Mouse (Mus musculus) gastrocnemius, adult 2 months (tissue): Measurements from ENCODE around the gene P3h3. TPM values are rescaled to one million over a fixed set of nuclear protein-coding genes. Genes with fewer than 3 reads are reported as not detected.

Experiments
- DNase-seq: peaks from one replicate; pipeline ENCODE4 v3.0.0; 2022
- H3K27ac ChIP-seq: fragments of 200-600 bp; 2 replicates; pipeline ENCODE4 v1.8.1; 2022; ENCODE audit warnings: mild to moderate bottlenecking
- H3K4me3 ChIP-seq: fragments of 200-600 bp; 2 replicates; pipeline ENCODE4 v1.8.1; 2022; ENCODE audit warnings: mild to moderate bottlenecking, moderate library complexity
- CTCF ChIP-seq: fragments of 200-600 bp; IDR thresholded peaks from 2 replicates; pipeline ENCODE4 v1.8.1; 2022; ENCODE audit warnings: antibody characterized with exemption, mild to moderate bottlenecking, moderate library complexity
- intact Hi-C: fragments of 180-260 bp; cut with DNase I; formaldehyde crosslinking; loops from one replicate; pipeline ENCODE4 v1.15.1; 2025
- total RNA-seq, 2 experiments: library from RNA; stranded (reverse); gene quantifications; 2 replicates each; pipeline ENCODE4 v1.2.3; 2021

P3h3 gene
- total RNA-seq, 2 experiments from 2014 or later, result 4.1 to 7.1 TPM

DNA sequence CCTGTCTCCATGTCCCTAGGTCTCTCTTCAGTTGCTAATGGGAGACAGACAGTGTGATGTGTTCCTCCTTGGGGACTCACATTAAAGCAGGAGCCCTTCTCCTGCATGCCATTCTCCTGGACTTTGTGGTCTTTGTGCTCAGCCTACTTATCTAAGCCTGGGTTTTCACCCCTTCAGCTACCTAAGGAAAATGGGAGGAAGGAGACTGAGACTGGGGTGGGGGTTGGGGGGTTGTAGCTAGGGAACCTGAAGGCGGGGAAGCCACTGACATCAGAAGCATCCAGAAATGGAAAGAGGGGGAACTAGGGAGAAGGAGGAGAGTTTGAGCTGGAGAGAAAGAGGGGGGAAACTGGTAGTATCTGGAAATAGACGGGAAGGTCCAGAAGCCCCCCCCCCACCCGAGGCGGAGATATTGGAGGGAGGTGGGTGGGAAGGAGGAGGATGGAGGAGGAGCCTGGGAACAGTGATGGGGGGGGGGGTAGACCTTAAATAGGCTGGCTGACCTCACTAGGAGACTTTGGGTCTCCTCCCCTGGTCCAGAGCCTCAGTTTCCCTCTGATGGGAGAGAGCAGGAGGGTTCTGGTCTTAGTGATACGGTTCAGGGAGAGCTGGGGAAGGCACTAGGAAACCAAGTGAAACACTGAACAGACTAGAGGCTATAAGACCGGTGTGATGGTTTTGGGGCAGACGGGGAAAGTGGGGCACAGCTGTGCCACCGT lies 5.0 kb upstream of the P3h3 start:
- H3K27ac ChIP-seq, result no peak overlapping the region
- H3K4me3 ChIP-seq, result 0 out of 2 replicates have a peak overlapping the region, but pooled peaks have one; percentile 66
- intact Hi-C loops, result no loop called here
- no peak for TF ChIP-seq CTCF
- DNase-seq, result no peak

DNA sequence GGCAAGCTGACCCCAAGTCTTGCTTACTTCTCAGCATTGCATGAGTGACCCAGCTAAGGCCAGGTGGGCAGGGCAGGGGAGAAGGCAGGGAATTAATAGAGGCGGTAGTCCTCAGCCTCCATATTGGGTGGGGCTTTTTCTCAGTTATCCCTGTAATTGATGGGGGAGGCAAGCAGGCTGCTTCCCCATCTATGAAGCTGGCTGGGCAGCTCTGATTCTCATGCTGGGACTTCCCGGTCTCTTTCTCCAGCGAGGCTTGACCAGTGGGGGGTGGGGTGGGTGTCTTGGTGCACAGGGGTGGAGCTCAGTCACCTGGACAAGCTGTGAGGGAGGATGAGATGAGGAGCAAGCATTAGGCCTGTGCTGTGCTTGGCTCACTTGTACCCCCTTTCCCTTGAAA lies 4.2 kb upstream of the P3h3 start:
- H3K27ac ChIP-seq, result no peak overlapping the region
- no peak overlapping the region for H3K4me3 ChIP-seq
- TF ChIP-seq CTCF, result no peak
- intact Hi-C loops, result no loop called here
- DNase-seq, result no peak

DNA sequence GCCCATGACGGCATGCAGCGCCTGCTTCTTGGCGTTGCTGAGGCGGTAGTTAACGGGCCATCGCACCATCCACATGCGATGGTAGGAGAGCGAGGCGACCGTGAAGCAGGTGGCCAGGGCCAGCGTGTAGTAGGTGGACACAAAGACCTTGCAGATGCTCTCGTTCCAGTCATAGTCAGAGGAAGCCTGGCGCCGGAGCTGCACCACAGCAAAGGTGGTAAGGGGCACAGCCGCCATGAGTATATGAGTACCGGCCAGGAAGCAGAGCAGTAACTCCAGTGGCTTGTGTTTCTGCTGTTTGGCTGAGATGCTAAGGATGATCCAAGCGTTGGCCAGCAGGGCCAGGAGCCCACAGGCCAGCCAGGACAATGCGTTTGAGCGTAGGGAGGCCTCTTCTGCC lies 3.7 kb upstream of the P3h3 start:
- intact Hi-C loops, result no loop called here
- no peak overlapping the region for H3K27ac ChIP-seq
- no peak for DNase-seq
- H3K4me3 ChIP-seq, result no peak overlapping the region
- TF ChIP-seq CTCF, result no peak

- intact Hi-C loops, result no loop called here
- no peak overlapping the region for H3K4me3 ChIP-seq
- no peak for TF ChIP-seq CTCF
- no peak overlapping the region for H3K27ac ChIP-seq
- DNase-seq, result no peak
Measured at GRCm38 (mm10) chr6:124860511-124860910, 3.0 kb upstream of the P3h3 start.

DNA sequence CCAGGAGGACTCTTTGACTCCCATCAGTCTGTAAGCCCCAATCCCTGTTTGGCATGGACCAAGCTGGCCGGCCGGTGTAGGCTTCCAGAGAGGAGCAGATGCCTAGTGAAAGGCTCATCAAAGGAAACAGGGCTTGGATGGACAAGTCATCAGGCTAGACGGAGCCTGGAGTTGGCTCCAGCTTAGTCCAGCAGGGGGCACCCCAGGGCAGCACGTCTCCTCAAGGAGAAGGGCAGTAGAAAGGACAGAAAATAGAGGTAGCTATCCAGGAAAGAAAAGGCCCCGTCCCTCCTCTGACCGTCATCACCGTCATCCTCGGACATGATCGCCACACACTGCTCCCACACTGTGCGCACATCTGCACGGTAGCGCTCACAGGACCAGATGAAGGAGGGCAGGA lies 2.2 kb upstream of the P3h3 start:
- Histone ChIP-seq H3K4me3 (no peak overlapping the region), H3K27ac (no peak overlapping the region)
- peak; percentile 91 for TF ChIP-seq CTCF
- DNase-seq, result peak; percentile 88
- intact Hi-C loops, result loop anchor here (2.0 to 10.0 kb wide), 3 partner anchors 43 to 105 kb away; partner anchors contain the start of genes Cops7a and Mlf2

GRCm38 (mm10) chr6:124858561-124859318 lies 1.2 kb upstream of the P3h3 start:
- intact Hi-C loops, result loop anchor here (2.0 to 10.0 kb wide), 3 partner anchors 44 to 106 kb away; partner anchors contain the start of genes Cops7a and Mlf2

DNA sequence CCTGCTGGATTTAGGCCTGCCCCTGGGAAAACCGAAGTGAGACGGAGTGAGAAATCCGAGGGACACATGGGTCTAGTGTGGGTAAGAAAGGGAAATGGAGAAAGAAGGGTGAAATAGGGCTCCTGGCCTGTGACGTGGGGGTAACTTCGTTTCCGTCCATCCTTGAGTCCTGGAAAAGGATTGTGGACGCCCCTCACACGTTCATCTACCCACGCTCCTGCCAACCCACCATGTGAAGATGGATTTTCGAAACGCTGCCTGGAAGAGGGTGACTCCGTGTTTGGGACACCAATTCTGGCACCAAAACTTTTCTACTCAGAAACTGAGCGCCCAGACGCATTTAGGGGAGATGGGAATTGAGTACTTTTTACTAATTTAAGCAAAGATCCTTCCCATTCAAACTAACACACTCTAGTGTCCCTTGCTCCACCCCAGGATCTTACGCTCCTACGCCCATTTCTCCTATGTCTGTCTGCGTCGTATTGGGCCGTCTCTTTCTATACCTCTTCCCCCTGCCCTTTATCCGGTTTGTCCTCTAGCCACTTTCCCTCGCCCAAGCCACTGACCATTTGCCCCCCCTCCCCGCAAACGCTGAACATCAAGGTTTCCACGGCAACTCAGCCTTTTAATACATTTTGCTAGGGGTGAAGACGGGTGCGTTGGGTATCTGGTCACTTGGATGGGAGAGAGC lies 433 bp upstream of the P3h3 start:
- peak overlapping the region; percentile 88 for H3K27ac ChIP-seq
- H3K4me3 ChIP-seq, result peak overlapping the region; percentile 86
- TF ChIP-seq CTCF, result no peak
- intact Hi-C loops, result loop anchor here (2.0 to 10.0 kb wide), 3 partner anchors 44 to 107 kb away; partner anchors contain the start of genes Cops7a and Mlf2
- no peak for DNase-seq

More at GRCm38 (mm10) chr6:124858561-124859318, 1.2 kb upstream of the P3h3 start:
- TF ChIP-seq CTCF, result no peak
- H3K27ac ChIP-seq, result no peak overlapping the region; the same call in 1 of the 2 replicates
- H3K4me3 ChIP-seq, result no peak overlapping the region; the same call in 1 of the 2 replicates
- DNase-seq, result no peak

GRCm38 (mm10) chr6:124856321-124856720 lies 1.2 kb downstream of the P3h3 start:
- DNase-seq, result no peak
- intact Hi-C loops, result loop anchor here (5.0 to 10.0 kb wide), 2 partner anchors 46 to 108 kb away; partner anchors contain the start of gene Cops7a
- Histone ChIP-seq H3K27ac (no peak overlapping the region), H3K4me3 (peak overlapping the region; percentile 86)
- TF ChIP-seq CTCF, result no peak

DNA sequence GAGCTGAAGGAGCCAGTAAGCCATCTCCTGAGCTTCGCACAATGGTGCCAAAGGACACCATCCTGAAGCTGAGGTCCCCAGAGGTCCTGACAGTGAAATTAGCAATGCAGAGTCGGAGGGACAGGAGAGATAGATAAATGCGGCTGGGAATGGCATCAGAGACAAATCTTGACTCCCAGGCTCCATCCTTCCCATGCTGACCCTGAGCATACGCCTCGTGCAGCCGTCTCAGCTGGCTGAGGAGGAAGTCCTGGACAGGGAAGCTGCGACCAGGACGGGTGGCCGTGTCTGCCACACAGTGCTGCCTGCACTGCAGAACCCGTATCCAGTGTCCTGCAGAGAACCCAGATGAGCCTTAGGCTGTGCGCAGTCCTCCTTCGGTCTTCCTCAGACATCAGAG lies 2.9 kb downstream of the P3h3 start:
- no peak overlapping the region for H3K27ac ChIP-seq
- H3K4me3 ChIP-seq, result no peak overlapping the region
- TF ChIP-seq CTCF, result no peak
- intact Hi-C loops, result loop anchor here (5.0 to 10.0 kb wide), 2 partner anchors 48 to 110 kb away; partner anchors contain the start of gene Cops7a
- DNase-seq, result no peak

GRCm38 (mm10) chr6:124850535-124850934 lies 7.0 kb downstream of the P3h3 start:
- DNase-seq, result no peak
- H3K27ac ChIP-seq, result no peak overlapping the region
- TF ChIP-seq CTCF, result no peak
- intact Hi-C loops, result loop anchor here (10.0 kb wide), 1 partner anchor 114 kb away; the partner anchor contains the start of gene Cops7a
- H3K4me3 ChIP-seq, result no peak overlapping the region

DNA sequence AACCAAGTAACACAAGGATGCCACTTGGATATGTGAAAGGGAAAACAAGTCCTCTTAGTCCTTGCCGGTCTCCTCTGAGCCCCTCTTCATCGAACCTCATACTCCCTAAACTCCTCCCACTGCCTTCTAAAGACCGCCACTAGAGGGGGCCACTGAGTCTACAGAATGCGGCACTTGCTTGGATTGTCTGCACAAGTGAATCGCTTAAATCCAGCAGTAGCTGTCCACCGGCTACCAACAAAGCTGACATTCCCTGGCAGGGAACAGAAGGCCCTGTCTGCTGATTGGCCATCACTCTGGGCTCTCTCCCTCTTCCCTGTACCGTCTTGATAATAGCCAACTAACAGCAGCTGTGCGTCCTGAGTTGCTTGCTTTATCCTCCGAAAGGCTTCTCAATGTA lies 10.2 kb downstream of the P3h3 start:
- DNase-seq, result peak; percentile 91
- intact Hi-C loops, result no loop called here
- H3K27ac ChIP-seq, result no peak overlapping the region; the same call in 1 of the 2 replicates
- H3K4me3 ChIP-seq, result peak overlapping the region; percentile 38; the same call in 1 of the 2 replicates
- no peak; the same call in 1 of the 2 replicates for TF ChIP-seq CTCF

DNA sequence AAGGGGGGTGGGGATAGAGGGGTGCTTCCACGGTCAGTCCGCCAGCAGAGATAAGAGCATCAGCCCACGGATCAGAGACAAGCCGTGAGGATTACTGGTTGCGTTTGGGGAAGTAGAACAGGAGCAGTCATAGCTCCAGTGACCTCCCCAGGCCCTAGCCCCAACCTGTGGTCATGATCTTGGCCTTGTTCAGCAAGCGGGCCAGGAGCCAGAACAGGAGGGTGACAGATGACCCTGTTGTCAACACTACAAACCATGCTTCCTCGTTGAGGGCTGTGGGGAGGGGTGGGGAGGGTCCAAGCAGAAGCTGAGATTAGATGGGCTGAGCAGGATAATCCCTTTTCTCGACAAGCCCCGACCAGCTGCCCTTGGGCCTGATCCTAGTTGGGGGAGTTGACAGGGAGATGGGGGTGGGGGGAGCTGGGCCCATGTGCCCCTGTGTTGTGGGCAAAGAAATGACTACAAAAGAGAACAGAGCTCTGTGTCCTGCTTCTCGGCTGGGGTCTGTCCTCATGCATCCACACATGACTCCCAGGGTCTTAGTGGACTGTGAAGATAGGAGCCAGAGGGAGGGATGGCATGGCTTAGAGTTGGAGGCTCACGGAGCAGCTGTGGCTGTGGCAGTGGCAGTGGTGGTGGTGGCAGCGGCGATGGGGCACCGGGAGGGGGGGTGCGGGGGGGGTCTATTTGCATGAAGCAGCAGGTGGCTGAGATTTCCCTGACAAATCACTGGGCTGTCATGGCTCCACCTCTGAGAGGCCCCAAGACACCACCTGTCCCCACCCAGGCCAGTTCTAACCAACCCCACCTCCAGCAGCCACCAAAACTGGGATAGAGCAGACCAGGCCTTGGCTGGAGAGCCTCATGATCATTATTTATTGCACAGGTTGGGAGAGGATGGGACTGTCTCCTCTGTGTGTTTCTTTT lies 17.0 kb downstream of the P3h3 start, which contains the start of gene Gnb3:
Gnb3 (minus strand) TSS at position 35 of the 927 bp plus-strand sequence.
- Histone ChIP-seq H3K27ac (peak within 1 kb of the TSS; percentile 73), H3K4me3 (peak within 1 kb of the TSS; percentile 34)
- no peak for TF ChIP-seq CTCF
- no peak for DNase-seq
- intact Hi-C loops, result no loop called here
